Mouse (Mus musculus) adrenal gland, adult (tissue): ENCODE data around the gene Skap2.

Source experiments
- DNase-seq, 2 experiments: peaks; one replicate each; pipeline ENCODE4 v3.0.0; 2022 to 2023; ENCODE audit warnings: low spot score in 1 of 2; ENCODE audit not compliant: inconsistent age in 2 of 2

The Skap2 gene

DNA sequence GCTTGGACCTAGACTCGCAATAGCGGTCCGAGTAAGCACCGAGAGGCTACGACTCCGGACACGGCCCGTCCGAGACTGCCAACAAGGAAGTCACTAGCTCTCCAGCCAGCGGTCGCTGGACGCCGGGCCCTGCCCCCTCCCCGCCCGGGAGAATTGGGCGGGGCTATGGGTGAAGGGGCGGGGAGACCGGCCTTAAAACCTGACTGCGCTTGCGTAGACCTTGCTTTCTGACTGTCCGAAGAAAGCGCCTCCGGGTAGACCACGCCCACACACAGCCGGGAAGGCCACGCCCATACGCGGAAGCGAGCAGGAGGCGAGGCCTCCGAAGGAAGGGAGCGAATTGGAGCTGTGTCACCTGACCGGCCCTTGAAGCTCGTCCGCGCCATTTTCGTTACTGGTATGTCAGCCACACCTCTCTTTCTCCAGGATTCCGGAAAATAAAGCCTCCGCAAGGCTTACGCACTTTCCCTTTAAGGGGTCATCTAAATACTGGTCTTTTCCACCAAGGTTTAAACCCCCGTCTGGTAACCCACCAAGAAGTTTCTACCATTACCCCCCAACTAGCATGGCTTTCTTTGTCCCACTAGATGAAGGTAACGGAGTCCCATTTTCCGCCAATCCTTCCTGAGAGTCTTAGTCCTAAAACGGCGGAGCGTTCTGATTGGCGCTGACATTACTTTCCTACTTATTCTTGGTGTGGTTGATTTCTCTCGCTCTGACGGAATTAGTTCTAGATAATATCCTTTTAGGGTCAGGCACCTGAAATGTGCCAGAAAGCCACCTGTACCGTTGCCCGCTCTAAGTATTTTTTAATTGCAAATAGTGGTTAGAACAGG lies at the start of gene Skap2:
Gene Skap2 (minus strand): TSS at position 141 of the 836 bp plus-strand sequence.
- peak; percentile 100 for DNase-seq

DNA sequence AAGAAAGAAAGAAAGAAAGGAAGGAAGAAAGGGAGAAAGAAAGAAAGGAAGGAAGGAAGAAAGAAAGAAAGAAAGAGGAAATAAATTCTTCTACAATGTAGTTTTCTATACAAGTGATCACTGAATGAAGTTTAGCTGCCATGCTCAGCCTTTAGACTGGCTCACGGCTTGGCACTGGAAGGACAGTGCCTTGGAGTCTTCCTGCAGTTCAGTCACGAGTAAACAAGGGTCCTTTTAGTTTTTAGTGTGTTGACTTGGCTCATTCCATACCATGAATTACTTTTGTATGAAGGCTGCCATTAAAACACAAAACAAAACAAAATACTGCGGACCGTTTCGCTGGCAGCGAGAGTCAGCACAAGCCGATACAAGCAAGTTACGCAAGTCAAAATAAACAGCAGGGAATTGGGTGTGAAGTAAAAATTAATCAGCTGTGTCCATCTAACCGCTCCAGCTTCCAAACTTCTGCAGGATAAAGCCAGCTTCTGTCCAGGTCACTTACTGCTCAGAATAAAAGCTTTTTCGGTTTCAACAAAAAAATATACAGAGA lies 46.6 kb upstream of the Skap2 start:
- DNase-seq, result no peak

DNA sequence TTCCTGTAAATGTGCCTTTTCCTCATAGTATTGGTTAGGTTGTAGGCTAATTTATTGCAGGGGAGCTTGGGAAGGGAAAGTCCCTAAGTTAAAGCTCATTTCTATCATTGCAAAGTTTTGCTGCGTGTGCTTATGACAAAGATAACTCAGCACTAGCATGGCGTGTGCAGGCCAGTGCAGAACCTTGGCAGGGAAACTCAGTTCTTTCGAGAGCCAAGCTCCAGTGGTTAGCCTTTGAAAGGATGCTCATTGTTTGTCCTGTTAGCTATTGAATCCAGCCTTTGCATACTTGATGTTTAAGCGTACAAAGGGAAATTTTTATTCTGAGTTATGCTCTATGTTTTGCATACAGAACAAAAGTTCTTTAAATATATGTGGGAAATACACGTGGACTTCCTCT lies 45.8 kb upstream of the Skap2 start:
- no peak for DNase-seq

DNA sequence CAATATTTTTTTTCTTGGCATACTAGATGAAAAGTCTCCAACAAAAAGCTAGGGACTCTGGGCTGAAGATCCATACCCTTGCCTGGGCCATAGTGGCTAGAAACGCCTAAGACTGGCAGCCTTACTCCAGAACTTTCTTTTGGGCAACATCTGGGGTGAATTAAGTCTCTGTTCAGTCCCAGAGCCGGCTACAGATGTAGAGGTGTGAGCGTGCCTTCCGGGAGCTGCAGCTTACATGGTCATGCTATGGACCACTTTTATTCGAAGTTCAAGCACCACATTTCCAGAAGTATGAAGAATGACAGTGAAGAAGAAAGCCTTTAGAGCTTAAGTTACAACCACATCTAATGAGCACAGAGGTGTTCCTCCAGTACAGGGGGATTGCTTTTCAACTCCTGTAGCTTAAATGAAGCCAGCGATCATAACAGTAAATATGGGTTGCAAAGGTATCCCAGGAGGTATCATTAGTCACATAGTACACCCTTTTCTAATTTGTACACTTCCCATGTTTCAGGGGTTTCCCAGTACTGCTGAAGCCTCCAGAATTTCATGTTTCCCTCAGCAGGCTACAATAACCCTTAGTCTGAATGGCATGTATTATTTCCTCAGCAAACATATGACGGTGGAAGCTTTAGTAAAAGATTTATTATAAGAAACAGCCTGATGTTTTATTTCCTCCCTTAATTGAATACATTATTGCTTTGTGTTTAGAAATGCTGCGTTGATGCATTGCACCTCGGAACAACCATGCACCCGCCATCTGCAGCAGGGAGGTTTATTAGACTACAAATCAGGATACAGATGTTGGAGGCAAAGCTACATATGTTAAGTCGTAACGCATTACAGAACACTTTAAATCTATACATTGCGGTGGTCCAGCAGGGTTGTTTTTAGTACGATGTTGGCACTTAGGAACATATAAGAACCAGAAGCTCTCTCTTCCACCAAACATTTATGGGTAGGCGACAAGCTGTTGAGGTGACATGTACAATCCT lies 41.5 kb upstream of the Skap2 start:
- no peak for DNase-seq

DNA sequence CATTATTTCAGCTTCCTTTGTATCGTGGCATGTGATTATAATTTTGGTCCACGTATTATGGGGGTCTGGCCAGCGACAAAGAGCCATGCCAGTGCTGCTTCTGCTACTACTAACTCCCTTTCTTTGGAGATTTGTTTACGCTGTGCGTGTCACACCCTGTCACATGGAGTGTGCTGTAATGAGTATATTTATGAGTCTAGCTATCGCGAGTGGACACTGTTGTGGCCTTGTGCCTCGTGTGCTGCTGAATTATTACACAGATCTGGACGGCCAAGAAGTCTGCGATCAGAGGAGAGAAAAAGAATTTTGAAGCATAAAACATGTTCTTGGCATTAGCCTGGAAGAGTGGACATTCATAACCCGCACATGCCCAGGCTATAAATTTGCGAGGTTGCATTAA lies 37.7 kb upstream of the Skap2 start:
- DNase-seq, result no peak

DNA sequence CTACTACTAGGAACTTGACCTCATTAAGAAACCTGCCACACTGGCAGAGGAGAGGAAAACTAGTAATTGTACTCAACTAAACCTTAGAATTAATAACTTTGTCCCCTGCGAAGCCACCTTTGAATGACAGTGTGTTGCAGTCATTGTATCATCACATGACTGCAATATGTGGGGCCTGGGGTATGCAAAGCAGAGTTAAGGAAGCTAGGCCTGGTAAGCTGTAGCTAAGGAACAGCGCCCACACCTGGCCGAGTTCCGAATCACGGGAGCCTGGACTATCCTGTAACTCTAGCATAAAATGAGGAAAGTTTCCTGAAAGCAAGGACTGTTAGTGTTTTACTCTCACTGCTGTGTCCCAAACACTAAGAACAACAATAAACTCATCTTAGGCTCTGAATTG lies 33.2 kb upstream of the Skap2 start:
- DNase-seq, result peak; percentile 23 to 75

DNA sequence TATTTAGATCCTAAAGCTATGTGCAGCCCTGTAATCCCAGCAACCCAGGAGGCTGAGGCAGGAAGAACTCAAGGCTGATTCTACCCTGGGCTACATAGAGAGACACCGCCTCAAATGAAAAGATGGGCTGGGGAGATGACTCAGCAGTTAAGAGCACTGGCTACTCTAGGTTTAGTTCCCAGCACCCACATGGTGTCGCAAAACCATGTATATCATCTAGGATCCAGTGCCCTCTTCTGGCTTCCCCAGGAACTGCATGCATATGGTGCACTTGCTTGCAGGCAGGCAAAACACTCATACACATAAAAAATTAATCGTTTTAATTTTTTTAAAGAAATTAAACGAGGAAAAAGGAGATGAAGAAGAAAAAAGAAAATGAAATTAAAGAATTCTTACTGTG lies 23.7 kb upstream of the Skap2 start:
- no peak for DNase-seq

DNA sequence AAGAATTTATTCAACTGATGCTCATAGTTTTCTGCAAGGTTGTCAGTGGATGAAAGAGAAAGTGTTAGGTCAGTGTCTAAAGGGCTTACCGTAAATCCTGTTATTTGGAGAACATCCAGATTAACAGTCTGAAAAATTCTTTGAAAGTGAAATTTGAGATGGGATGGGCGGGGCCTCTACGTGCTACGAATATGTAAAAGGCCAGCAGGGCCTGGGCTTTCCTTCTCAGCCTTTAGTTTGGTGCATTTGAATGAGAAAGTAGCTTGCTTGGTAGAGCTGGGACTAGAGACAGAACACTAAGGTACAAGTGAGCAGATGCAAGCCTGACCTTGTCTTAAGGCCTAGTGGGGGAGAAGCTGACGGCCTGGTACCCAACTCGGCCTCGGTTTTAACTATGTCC lies 18.8 kb upstream of the Skap2 start:
- peak; percentile 37 to 74 for DNase-seq

DNA sequence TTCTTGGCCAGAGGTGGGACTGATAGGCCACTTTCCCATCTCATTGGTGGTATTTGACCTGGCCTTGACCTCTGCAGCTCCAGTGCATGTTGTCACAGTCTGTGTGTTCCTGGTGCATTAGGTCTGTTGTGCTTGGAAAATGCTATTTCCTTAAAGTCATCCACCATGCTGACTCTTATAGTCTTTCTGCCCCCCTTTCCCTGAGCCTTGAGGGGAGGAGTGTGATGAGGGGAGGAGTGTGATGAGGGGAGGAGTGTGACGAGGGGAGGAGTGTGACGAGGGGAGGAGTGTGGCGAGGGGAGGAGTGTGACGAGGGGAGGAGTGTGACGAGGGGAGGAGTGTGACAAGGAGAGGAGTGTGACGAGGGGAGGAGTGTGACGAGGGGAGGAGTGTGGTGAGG lies 15.8 kb upstream of the Skap2 start:
- DNase-seq, result no peak

DNA sequence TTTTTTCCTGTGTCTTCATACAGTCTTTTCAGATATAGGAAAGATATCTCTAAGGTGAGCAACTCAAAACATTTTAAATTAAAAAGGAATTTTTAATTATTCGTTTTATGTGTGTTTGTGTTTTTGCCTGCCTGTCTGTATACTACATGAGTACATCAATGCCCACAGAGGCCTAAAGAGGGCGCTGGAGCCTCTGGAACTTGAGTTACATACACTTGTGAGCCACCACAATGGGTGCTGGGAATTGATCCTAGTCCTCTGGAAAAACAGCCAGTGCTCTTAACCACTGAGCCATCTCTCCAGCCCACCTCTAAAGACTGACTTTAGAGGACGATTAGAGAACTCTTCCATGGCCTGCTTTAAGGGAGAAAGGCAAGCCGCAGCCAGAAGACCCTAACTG lies 14.8 kb upstream of the Skap2 start:
- DNase-seq, result no peak

DNA sequence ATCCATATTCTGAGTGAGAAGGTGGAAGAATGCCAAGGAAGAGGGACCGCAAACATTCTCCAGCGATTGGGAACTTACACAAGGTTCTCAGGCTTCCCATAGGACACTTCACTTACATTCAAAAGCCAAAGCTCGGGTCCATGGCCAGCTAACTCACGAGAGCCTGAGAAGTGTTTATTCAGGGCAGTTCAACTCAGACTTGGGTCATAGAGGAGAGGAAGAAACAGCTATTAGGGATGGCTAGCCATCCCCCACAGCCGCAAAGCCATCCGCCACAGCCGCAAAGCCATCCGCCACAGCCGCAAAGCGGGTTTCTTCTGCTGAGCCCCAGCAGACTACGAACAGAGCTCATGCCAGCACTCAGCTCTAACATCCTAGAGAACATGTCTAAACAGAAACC lies 13.9 kb upstream of the Skap2 start:
- DNase-seq, result no peak

DNA sequence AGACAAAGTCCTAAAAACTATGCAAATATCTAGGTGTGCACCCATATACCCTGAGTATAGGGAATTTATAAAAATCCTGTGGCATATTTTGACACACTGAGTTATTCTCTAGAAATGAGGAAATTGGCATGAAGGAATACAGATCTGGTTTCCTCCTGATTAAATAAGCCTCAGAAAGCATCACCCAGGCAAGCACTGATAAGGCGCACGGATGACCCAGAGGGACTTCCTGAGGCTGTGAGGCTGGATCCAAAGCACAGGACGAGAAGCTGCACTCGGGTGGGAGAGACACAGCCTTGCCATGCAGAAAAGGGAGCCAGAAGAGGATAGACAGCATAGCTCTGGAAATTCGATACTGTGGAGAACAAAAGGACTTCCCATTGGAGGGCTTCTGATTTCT lies 12.4 kb upstream of the Skap2 start:
- DNase-seq, result no peak

DNA sequence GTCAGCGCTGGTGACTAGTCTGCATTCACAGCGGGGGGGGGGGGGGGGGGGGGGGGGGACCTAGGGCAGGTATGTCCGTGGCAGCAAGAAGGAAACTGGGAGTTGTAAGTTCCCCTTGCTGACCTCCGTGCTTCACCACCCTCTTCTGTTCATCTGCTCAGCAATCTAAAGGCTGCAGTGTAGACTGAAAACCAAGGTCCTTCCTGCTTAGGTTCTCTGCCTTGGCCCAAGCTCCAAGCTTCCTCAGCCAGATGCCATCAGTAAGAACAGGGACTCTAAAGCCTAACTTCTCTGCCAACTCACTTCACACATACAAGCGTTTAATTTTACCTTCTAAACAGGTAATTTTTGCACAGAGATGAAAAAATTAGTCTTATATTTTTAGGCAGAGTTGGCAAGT lies 10.0 kb upstream of the Skap2 start:
- DNase-seq, result no peak

DNA sequence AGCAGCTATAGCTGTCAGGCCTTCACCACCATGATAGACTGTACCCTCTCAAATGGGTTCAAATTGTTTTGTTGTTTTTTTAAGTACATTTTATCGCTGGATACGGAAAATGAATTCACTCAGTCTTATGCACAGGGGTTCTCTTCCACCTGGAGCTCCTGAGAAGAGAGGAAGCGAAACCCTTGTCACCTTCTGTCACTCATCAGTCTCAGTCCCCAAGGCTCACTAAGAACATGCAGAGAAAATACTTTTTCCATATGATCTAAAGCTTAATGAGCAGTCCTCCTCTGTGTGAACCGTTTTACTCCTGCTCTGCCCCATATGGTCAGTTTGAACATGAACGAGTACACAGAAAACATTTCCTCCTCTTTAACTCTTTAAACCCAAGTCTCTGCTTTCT lies 7.9 kb upstream of the Skap2 start:
- DNase-seq, result no peak

DNA sequence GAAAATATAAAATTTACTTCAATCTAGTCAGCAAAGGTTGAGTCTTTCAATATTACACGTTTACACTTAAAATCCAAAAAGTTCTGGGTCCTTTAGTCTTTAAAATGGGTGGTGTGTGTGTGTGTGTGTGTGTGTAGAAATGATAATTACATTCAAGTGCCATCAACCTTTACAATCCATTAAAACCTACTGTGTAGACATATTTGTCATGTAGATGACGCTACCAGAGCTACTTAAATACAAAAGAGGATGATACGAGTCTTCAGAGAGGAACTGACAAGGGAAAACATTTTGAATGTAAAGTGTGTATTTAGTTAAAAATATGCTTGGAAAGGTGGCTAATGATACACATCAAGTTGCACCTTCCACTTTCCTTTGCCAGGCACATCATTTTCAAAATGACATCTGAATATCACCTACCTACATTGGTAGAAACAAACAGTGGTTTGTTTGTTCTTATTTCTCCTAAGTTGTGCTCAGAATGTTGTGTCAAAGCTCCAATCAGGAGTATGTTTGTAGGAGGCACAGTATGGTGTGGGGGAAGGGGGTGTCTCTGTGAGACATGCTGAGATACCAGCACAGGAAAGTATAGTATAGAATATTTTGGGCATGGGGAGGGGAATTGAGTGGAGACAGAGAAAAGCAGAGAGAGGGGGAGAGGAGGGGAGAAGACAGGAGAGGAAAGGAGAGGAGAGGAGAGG lies 1.0 kb upstream of the Skap2 start:
- no peak for DNase-seq

DNA sequence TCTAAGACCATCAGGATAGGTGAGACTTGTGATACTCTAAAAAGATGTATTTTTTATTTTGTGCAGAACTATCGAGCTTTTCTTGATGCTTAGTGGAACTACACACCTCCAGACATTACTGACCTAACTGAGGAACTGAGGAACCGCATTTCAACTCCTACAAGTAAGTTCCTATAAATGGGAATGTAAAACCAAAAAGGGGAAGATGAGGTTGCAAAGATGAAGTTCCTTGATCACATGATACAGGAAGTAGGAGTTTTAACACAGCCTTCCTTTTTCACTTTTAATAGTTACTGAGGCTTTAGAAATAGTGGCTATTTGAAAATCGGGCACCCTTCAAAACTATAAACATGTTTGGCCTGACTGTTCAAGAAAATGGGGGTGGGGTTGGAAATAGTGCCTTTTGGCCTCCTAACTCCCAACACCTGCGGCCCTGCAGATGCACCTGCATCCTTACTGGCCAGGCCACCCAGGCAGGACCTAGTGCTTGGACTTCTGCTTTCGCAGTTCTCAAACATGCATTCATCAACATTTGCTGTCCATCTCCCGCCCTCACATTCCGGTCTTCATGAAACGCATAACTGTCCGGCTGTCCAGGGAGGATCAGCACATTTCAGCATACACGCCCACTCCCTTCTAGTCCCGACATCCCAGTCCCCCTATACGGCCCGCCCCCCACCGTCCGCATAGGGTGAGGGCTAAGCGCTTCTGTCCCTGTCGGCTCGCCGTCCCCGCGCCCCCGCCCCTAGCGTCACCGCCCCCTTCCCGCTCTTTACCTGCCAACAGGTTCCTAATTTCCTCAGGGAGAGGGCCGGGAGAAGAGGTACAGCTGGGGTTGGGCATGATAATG lies 565 bp downstream of the Skap2 start:
- DNase-seq, result no peak

DNA sequence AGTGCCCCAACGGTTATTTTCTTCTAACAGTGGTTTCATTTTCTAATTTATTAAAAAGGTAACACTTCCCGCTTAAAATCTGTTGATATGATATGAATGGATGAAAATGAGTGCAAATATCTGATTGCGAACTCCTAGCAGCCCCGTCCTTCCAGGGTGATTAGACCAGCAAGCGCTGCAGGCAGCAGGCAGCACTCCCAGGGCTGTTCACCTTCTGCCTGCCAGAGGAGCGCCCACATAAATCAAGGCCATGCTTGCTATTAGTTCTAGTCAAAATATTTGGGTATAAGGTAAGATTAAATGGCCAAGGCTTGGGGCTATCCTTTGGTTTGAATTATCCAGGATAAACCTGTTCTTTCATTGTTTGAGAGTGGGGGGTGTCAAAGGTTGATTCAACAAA lies 3.0 kb downstream of the Skap2 start:
- peak; percentile 27 to 53 for DNase-seq

DNA sequence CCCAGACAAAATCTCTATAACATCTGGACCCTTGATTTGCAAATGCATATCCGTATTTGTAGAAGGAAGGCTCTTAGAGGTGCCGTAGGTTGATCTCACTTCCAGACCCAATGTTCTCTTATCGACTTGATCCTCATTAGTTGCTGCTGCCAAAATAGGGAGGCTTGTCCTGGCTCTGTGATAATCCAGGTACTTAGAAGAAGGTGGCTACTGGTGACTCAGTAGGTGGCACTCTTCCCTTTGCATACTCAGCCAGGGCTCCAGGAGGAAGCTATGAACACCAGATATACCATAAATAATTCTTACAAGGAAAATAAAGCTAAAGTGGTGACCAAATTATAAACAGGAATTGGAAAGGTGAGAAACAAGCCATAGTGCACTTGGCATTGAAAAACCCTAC lies 3.6 kb downstream of the Skap2 start:
- peak; percentile 22 to 59 for DNase-seq

DNA sequence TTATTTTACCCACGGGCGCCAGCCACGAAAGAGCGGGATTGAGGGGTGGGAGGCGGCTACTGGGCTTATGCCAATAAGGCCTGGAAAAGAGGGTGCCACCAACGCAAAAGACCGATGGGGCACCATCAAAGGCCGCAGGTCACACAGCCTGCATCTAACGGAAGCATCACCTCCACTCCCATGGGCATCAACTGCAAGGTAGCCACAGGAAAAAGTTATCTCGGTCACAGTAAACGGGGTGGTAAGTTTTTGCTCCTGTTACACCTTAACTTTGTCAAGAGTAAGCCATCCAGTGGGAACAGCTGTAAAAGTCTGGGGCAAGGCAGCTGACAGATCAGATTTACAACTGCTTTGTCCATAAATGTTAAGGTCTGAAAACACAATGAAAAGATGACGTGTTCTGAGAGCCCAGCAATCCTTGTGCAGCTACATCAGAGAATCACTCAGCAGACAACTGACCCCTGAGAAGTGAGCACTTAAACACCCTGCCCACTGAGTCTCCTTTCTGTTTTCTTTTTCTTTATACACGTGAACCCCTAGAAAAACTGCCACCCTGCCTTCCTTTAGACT lies 5.6 kb downstream of the Skap2 start:
- DNase-seq, result peak; percentile 32 to 76
